Mouse (Mus musculus) MEL (cell line): ENCODE results near the gene Gm45208. TPM values are rescaled to one million over a fixed set of nuclear protein-coding genes. Genes with fewer than 3 reads are reported as not detected.

Experiments used
- DNase-seq: peaks from one replicate; pipeline ENCODE4 v3.0.0; 2011; ENCODE audit warnings: low read depth, low spot score
- H3K27ac ChIP-seq: 2 replicates; pipeline ENCODE4 v1.5.1; 2012; ENCODE audit warnings: low read depth, mild to moderate bottlenecking, control low read depth, low read length, moderate library complexity; ENCODE audit not compliant: control insufficient read depth
- H3K27me3 ChIP-seq, 2 experiments: fragments of 150-350 bp in 1 of 2; sonication (generic) in 1 of 2; 2 replicates each; pipeline ENCODE4 v1.6.1; 2012; ENCODE audit warnings: low read length in 2 of 2, mild to moderate bottlenecking in 2 of 2, improper control_type of control experiment in 1 of 2, moderate library complexity in 1 of 2; ENCODE audit not compliant: insufficient read depth in 2 of 2, control insufficient read depth in 1 of 2
- H3K36me3 ChIP-seq, 2 experiments: 2 replicates each; pipeline ENCODE4 v1.6.1; 2012 to 2014; ENCODE audit warnings: low read length in 2 of 2, improper control_type of control experiment in 1 of 2, inconsistent platforms in 1 of 2, mild to moderate bottlenecking in 1 of 2; ENCODE audit not compliant: insufficient read depth in 2 of 2, control insufficient read depth in 1 of 2
- H3K4me1 ChIP-seq, 2 experiments: fragments of 150-350 bp in 1 of 2; sonication (generic) in 1 of 2; 2 replicates each; pipeline ENCODE4 v1.6.1; 2012; ENCODE audit warnings: low read length in 2 of 2, improper control_type of control experiment in 1 of 2, mild to moderate bottlenecking in 1 of 2; ENCODE audit not compliant: insufficient read depth in 2 of 2, control insufficient read depth in 1 of 2
- H3K4me3 ChIP-seq, 2 experiments: fragments of 150-350 bp in 1 of 2; sonication (generic) in 1 of 2; 2 replicates each; pipeline ENCODE4 v1.5.1; 2012; ENCODE audit warnings: low read depth in 2 of 2, low read length in 2 of 2, mild to moderate bottlenecking in 2 of 2, moderate library complexity in 2 of 2, control low read depth in 1 of 2, improper control_type of control experiment in 1 of 2; ENCODE audit not compliant: control insufficient read depth in 1 of 2, insufficient read depth in 1 of 2
- H3K79me2 ChIP-seq: 2 replicates; pipeline ENCODE4 v1.6.1; 2012; ENCODE audit warnings: mild to moderate bottlenecking, low read length, moderate library complexity; ENCODE audit not compliant: control insufficient read depth, poor library complexity, insufficient read depth
- H3K9ac ChIP-seq: 2 replicates; pipeline ENCODE4 v1.6.1; 2012; ENCODE audit warnings: low read depth, mild to moderate bottlenecking, control low read depth, low read length, moderate library complexity; ENCODE audit not compliant: control insufficient read depth, poor library complexity, severe bottlenecking
- H3K9me3 ChIP-seq: fragments of 150-350 bp; sonication (generic); replicated peaks from 2 replicates; pipeline ENCODE4 v1.6.1; 2012; ENCODE audit warnings: mild to moderate bottlenecking, low read length, improper control_type of control experiment, moderate library complexity; ENCODE audit not compliant: insufficient read depth
- CHD2 ChIP-seq: IDR thresholded peaks from 2 replicates; pipeline ENCODE4 v1.6.1; 2011; ENCODE audit warnings: low read length, improper control_type of control experiment
- CTCF ChIP-seq, 3 experiments: IDR thresholded peaks in 2 of 3; conservative IDR thresholded peaks in 1 of 3; 2 replicates each; pipeline ENCODE4 v1.5.1; 2011 to 2012; ENCODE audit warnings: low read length in 3 of 3, low read depth in 2 of 3, mild to moderate bottlenecking in 2 of 3, improper control_type of control experiment in 1 of 3, inconsistent platforms in 1 of 3, mixed read lengths in 1 of 3, moderate library complexity in 1 of 3; ENCODE audit not compliant: control insufficient read depth in 1 of 3, insufficient read depth in 1 of 3, poor library complexity in 1 of 3, severe bottlenecking in 1 of 3
- ELF1 ChIP-seq: IDR thresholded peaks from 2 replicates; pipeline ENCODE4 v1.6.1; 2014; ENCODE audit warnings: low read depth, mild to moderate bottlenecking, inconsistent platforms, low read length, improper control_type of control experiment, moderate library complexity
- GABPA ChIP-seq: IDR thresholded peaks from 2 replicates; pipeline ENCODE4 v1.6.1; 2012; ENCODE audit warnings: low read depth, mild to moderate bottlenecking, inconsistent platforms, low read length, improper control_type of control experiment, moderate library complexity
- KAT2A ChIP-seq: conservative IDR thresholded peaks from 2 replicates; pipeline ENCODE4 v1.6.1; 2012; ENCODE audit warnings: low read depth, low read length, improper control_type of control experiment, inconsistent platforms
- MAFK ChIP-seq: IDR thresholded peaks from 2 replicates; pipeline ENCODE4 v1.6.1; 2011; ENCODE audit warnings: low read depth, mild to moderate bottlenecking, low read length, improper control_type of control experiment, borderline replicate concordance
- MAX ChIP-seq: IDR thresholded peaks from 2 replicates; pipeline ENCODE4 v1.6.1; 2011; ENCODE audit warnings: low read length, improper control_type of control experiment
- MXI1 ChIP-seq: IDR thresholded peaks from 2 replicates; pipeline ENCODE4 v1.6.1; 2011; ENCODE audit warnings: mild to moderate bottlenecking, low read depth, low read length, improper control_type of control experiment
- MYB ChIP-seq: IDR thresholded peaks from 2 replicates; pipeline ENCODE4 v1.6.1; 2011; ENCODE audit warnings: mild to moderate bottlenecking, low read depth, low read length, improper control_type of control experiment
- NRF1 ChIP-seq: IDR thresholded peaks from 2 replicates; pipeline ENCODE4 v1.6.1; 2014; ENCODE audit warnings: low read depth, mild to moderate bottlenecking, inconsistent platforms, low read length, improper control_type of control experiment, moderate library complexity; ENCODE audit not compliant: poor library complexity, insufficient read depth, severe bottlenecking
- POLR2A ChIP-seq, 2 experiments: IDR thresholded peaks; 2 replicates each; pipeline ENCODE4 v1.6.1; 2011 to 2012; ENCODE audit warnings: low read length in 2 of 2, mild to moderate bottlenecking in 2 of 2, control low read depth in 1 of 2, improper control_type of control experiment in 1 of 2, low read depth in 1 of 2, moderate library complexity in 1 of 2; ENCODE audit not compliant: control insufficient read depth in 1 of 2, insufficient read depth in 1 of 2, poor library complexity in 1 of 2
- RAD21 ChIP-seq: IDR thresholded peaks from 2 replicates; pipeline ENCODE4 v1.6.1; 2011; ENCODE audit warnings: mild to moderate bottlenecking, low read depth, low read length, improper control_type of control experiment
- RCOR1 ChIP-seq: IDR thresholded peaks from 2 replicates; pipeline ENCODE4 v1.6.1; 2012; ENCODE audit warnings: low read depth, mild to moderate bottlenecking, inconsistent platforms, low read length, improper control_type of control experiment
- SMC3 ChIP-seq: IDR thresholded peaks from 2 replicates; pipeline ENCODE4 v1.6.1; 2011; ENCODE audit warnings: low read depth, low read length, improper control_type of control experiment
- TAL1 ChIP-seq: IDR thresholded peaks from 2 replicates; pipeline ENCODE4 v1.6.1; 2012; ENCODE audit warnings: mild to moderate bottlenecking, inconsistent platforms, low read length, moderate library complexity, mixed read lengths
- TCF12 ChIP-seq: IDR thresholded peaks from 2 replicates; pipeline ENCODE4 v1.6.1; 2014; ENCODE audit warnings: low read depth, mild to moderate bottlenecking, inconsistent platforms, low read length, improper control_type of control experiment, moderate library complexity
- USF1 ChIP-seq: IDR thresholded peaks from 2 replicates; pipeline ENCODE4 v1.6.1; 2014; ENCODE audit warnings: low read depth, mild to moderate bottlenecking, inconsistent platforms, low read length, improper control_type of control experiment, moderate library complexity
- USF2 ChIP-seq, 2 experiments: IDR thresholded peaks; 2 replicates each; pipeline ENCODE4 v1.6.1; 2011 to 2012; ENCODE audit warnings: improper control_type of control experiment in 2 of 2, low read length in 2 of 2, borderline replicate concordance in 1 of 2, inconsistent platforms in 1 of 2, low read depth in 1 of 2, mild to moderate bottlenecking in 1 of 2; ENCODE audit not compliant: insufficient read depth in 1 of 2
- ZC3H11A ChIP-seq: IDR thresholded peaks from 2 replicates; pipeline ENCODE4 v1.6.1; 2012; ENCODE audit warnings: low read depth, mild to moderate bottlenecking, inconsistent platforms, low read length, improper control_type of control experiment
- ZKSCAN1 ChIP-seq: IDR thresholded peaks from 2 replicates; pipeline ENCODE4 v1.6.1; 2012; ENCODE audit warnings: low read depth, mild to moderate bottlenecking, inconsistent platforms, low read length, improper control_type of control experiment, moderate library complexity
- polyA plus RNA-seq, 2 experiments: library from polyadenylated mRNA; stranded (reverse) in 1 of 2; unstranded in 1 of 2; fragments of >175 nt in 1 of 2; fragments of >200 nt in 1 of 2; gene quantifications; 2 replicates each; pipeline versions ENCODE4 v1.2.1 to v1.2.4; 2012; ENCODE audit warnings: low replicate concordance in 2 of 2, low read depth in 1 of 2; ENCODE audit not compliant: insufficient read length in 2 of 2, insufficient read depth in 1 of 2, missing spikeins in 1 of 2
- total RNA-seq: library from RNA; depleted of rRNA; stranded (reverse); fragments of 300-350 nt; gene quantifications from 2 replicates; pipeline ENCODE4 v1.2.3, GENCODE M21; 2012

The Gm45208 gene
- total and polyA plus RNA-seq, 3 experiments = 11.0 TPM; not detected in 2

DNA sequence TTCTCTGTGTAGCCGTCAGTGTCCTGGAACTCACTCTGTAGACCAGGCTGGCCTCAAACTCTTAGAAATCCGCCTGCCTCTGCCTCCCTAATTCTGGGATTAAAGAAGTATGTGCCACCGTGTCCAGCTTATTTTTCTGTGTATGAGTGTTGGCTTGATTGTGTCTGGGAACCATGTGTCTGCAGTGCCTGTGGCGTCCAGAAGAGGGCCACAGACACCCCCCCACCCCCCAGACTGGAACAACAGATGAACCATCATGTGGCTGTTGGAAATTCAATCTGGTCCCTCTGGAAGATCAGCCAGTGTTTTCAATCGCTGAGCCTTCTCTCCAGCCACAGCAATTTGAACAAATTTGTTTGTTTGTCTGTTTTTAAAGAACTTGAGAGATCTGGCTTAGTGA, 21.4 kb downstream of the Gm45208 start (continued):
- no peak for TF ChIP-seq POLR2A (IDR thresholded peaks at IDR 0.05; ENCODE audit: control insufficient read depth in 1 of 2, insufficient read depth in 1 of 2, low read depth in 1 of 2, low read length in 2 of 2, poor library complexity in 1 of 2)

- DNase-seq = no peak
- TF ChIP-seq USF2 (IDR thresholded peaks at IDR 0.05; ENCODE audit: borderline replicate concordance in 1 of 2, insufficient read depth in 1 of 2, low read depth in 1 of 2, low read length in 2 of 2) = no peak
- no peak for TF ChIP-seq ZC3H11A
- TF ChIP-seq TAL1 = no peak
- TF ChIP-seq MAFK = no peak
- no peak for TF ChIP-seq ELF1
- no peak for TF ChIP-seq TCF12
- no peak for TF ChIP-seq MXI1
- TF ChIP-seq CTCF (IDR thresholded peaks at IDR 0.05 in 2 of 3, conservative IDR thresholded peaks at IDR 0.05 in 1 of 3; ENCODE audit: control insufficient read depth in 1 of 3, insufficient read depth in 1 of 3, low read depth in 2 of 3, low read length in 3 of 3, poor library complexity in 1 of 3, severe bottlenecking in 1 of 3) = no peak
- no peak for TF ChIP-seq NRF1
- no peak for TF ChIP-seq ZKSCAN1
- no peak for TF ChIP-seq MYB
- TF ChIP-seq RCOR1 = no peak
- TF ChIP-seq SMC3 = no peak
- TF ChIP-seq RAD21 = no peak
- TF ChIP-seq CHD2 = no peak
- TF ChIP-seq POLR2A (IDR thresholded peaks at IDR 0.05; ENCODE audit: control insufficient read depth in 1 of 2, insufficient read depth in 1 of 2, low read depth in 1 of 2, low read length in 2 of 2, poor library complexity in 1 of 2) = no peak
- no peak for TF ChIP-seq KAT2A
- no peak for TF ChIP-seq USF1
- TF ChIP-seq GABPA = no peak
- no peak for TF ChIP-seq MAX
- TF ChIP-seq, all 39 proteins: peak for 0
- no peaks in the 10 kb centered on the region for H3K9me3 ChIP-seq
- H3K27ac ChIP-seq = no peak overlapping the region
- H3K4me3 ChIP-seq = no peak overlapping the region
- no peaks in the 10 kb centered on the region for H3K27me3 ChIP-seq
- H3K79me2 ChIP-seq = no peaks in the 10 kb centered on the region
- H3K4me1 ChIP-seq = peaks cover 15 to 29% of the 10 kb centered on the region in 2 experiments
- H3K9ac ChIP-seq = no peak overlapping the region
- peaks cover 0 to 11% of the 10 kb centered on the region in 2 experiments; a peak in 2 of 4 replicates for H3K36me3 ChIP-seq
These were observed 22.9 kb downstream of the Gm45208 start for GRCm38 (mm10) chrX:7744940-7745339.
